Mouse (Mus musculus) activated CD4-positive, CD25-positive, alpha-beta regulatory T cell, adult 4 months (primary cell): ENCODE results near the gene Ugt1a6b. TPM values are rescaled to one million over a fixed set of nuclear protein-coding genes. Genes with fewer than 3 reads are reported as not detected.

Experiments
- ATAC-seq: one replicate; pipeline ENCODE4 v1.8.0; 2017
- polyA plus RNA-seq, 2 experiments: library from polyadenylated mRNA; unstranded; fragments of 100-300 nt; shearing (Covaris generic); gene quantifications; one replicate each; pipeline ENCODE4 v1.2.1; 2017

Gene Ugt1a6b
- polyA plus RNA-seq, 2 experiments from 2014 or later: not detected

DNA sequence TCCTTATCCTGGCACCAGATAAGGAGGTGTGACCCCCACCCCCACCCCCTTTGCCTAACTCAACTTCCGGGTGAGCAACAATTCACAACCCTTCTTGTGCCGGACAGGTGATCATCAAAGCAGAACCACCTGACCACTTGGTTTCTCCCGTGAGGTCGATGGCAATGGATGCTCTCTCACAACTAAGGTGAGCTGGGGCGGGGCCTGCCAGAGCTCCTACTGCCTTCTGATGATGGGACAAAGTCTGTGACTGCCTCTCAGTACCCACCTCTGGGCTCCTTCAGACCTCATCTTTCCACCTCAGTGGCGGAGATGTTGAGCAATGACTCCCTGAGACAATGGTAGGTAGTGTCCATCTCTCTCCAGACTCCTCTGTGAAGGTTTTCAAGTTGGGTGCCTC lies 142.8 kb downstream of the Ugt1a6b start:
- ATAC-seq: no peak

DNA sequence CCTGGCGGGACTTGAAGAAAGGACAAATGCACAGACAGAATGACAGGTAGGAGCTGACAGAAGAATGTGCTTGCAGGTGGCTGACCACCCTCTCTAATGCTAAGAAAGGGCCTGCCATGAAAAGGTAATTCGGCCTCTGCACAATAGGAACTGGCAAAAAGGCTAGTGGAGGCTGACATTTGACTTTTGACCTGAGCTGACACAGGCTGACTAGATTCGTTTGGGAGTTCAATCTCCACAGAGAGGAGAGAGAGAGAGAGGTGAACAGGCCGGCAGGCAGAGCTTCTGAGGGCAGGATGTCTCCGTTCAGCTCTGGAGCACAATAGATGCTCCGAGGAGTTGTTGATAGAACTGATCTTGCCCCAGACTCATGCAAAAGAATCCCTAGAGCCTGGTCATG lies 143.3 kb downstream of the Ugt1a6b start:
- no peak for ATAC-seq

DNA sequence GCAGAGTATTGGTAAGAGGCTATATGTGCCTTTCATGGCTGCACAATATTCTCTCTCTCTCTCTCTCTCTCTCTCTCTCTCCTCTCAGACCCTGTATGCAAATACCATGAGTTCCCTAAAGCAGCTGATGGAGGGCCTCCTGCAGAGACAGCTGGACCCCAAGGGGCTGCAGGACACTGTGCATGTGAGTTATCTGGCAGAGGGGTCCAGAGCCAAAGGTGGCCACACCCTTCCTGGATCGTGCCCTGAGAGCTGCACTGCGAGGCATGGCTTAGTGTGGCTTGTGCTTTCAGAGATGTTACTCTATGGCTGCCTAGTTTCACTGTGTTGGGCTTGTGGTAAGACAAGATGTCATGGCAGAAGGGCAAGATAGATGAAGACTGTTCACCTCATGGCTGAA lies 144.6 kb downstream of the Ugt1a6b start:
- ATAC-seq: no peak

DNA sequence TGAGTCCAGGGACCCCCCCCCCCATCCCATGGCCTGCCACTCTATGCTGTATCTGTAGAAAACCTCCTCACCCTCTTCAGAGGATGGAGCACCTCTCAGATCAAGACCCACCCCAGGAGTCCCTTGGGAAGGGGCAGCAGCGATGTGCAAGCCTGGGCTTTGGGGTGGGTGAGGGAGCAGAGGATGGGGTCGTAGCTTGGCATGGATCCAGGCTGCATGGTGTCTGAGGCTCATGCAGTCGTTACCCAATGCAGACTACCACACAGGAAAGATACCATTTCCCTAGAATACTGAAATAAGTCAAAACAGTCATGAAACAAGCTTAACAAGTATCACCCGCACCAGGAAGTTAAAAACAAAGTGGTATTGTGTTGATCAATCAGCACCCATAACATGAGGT lies 145.6 kb downstream of the Ugt1a6b start:
- no peak for ATAC-seq

DNA sequence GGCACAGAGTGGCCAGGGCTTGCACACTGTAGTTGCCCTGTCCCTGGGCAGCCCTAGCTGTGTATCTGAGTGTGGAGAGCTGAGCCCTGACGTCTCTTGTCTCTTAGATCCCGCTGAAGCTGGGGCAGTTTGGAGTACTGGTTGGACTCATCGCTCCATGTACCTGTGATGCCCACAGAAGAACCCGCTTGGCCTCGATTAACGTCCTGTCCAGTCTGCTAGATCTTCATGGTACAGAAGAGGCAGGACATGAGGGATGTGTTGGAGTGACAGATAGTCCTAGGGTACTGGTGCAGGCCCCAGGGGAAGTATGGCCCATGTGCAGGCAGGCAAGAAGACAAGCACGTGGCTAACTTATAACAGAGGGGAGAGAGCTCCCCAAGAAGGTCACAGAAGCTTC lies 146.5 kb downstream of the Ugt1a6b start:
- no peak for ATAC-seq

DNA sequence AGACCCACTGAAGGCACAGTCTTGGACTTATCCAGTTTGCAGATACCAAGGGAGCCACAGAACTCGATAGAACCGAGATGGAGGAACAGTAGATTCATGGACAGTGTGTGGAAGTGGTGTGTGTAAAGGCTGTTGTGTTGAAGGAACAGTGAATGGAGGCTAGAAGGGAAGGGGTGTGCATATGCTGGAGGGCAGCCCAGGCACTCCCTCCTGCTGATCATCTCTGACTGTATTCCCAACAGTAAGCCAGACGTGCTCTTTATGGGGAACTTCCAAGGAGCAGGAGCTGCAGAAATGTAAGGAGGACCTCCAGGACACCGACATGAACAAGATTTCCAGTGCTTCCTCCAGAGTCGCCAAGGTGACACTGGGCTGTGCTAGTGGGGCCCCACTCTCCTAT lies 147.0 kb downstream of the Ugt1a6b start:
- ATAC-seq: no peak

DNA sequence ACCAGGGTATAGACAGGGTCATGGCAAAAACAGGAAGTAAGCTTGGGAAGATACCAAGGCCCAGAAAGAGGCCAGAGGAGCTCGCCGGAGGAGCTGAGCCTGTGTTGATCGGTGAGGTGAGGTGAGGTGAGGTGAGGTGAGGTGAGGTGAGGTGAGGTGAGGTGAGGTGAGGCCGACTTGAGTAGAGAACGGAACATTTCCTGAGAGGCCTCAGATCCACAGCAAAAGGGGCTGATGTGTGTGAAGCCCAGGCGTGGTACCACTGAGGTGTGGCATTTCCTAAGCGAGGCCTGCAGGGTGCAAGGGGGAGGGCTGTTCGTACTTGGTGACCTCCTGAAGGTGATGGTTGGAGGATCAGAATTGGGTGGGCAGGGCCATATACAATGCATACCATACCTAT lies 150.1 kb downstream of the Ugt1a6b start:
- peak; percentile 9 for ATAC-seq

DNA sequence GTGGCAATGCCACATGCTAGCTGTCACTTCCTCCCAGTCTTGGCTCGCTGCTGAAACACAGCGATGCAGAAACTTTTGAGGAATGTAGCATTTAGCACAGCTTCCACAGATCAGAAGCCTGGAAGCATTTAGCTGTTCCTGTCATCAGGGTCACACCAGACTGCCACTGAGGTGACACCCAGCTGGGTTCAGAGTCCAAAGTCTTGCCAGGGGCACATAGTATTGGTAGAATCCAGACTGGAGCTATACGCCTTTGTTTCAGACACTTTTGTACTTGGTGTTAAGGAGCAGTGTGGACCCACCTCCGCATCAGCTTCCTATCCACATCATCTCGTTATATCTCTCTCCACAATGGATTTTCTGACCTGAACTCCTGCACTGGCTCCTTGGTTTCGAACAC lies 150.5 kb downstream of the Ugt1a6b start:
- no peak for ATAC-seq

DNA sequence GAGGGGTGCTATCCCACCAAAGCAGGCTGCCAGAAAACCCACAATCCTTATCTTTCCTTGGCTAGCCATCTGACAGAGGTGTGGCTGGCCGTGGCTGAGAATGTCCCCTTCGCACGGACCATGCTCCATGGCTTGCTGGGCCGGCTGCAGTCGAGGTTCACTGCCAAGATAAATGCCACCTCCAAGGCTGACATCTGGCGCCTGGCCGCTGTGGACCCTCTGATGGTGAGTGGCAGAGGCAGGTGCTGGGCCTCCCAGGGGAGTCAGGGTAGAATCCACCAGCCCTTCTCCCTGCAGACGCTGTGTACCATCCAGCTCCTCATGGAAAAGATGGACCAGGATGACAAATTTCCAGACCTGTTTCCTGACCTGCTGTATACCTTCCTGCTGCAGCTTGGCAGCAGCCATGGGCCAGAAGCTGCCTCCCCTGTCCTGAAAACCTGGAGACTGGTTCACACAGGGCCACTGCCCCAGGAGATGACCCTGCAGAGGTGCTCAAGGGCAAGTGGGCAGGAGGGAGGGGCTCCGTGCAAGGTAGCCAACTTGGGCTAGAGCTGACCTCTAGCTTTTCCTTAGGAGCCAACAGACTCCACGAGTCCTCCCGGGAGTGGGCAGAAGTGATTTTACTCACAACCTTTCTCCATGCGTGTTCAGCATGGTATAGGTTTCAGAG lies 151.9 kb downstream of the Ugt1a6b start:
- no peak for ATAC-seq

DNA sequence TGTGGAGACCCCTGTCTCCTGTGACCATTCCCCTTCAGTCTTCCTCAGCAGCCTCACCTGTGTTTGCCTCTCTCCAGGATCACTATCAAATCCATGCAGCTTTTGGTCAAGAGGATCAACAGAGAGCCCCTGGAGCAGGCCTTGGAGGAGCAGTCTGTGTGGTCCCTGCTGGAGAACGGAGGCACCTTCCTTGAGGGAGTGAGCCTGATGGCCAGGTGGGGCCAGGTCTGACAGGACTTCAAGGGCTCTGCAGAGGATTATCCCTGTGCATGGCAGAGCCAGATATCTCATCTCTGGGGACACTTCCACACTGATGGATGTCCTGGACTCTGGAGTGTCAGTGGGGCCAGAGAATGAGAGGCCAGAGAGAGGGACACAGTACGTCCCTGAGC lies 152.4 kb downstream of the Ugt1a6b start:
- ATAC-seq: no peak

DNA sequence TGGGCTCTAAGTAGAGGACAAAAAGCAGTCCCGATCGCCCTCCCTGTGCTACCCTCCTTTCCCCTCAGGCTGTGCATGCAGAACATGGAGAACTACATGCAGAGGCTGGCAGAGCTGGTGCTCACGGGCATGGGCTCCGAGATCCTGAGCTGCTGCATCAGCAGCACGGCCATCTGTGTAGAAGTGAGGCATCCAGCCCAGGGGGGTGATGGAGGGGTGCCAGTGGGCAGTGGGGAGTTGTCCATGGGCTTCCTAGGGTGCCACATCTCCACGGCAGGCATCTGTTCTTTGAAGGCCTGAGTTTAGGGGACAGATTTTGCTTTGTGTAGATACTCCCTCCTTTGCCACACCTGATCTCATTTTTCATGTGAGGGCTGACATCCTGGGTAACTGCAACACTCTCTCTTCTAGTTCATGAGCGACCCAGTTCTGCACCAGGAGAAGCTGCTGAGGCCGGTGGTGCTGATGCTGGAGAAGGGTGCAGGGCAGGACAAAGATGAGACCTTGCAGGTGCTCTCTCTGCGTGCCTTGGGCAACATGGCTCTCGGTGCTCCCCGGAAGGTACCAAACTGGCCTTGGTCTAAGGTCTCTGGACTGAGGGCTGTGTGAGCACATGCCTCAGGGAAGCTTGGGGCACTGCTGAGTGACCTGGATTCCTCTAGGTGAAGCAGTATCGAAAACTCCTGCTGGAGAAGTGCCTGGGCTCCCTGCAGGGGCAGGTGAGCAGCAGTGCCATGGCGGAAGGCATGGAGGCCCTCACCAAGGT lies 153.1 kb downstream of the Ugt1a6b start:
- ATAC-seq: no peak

DNA sequence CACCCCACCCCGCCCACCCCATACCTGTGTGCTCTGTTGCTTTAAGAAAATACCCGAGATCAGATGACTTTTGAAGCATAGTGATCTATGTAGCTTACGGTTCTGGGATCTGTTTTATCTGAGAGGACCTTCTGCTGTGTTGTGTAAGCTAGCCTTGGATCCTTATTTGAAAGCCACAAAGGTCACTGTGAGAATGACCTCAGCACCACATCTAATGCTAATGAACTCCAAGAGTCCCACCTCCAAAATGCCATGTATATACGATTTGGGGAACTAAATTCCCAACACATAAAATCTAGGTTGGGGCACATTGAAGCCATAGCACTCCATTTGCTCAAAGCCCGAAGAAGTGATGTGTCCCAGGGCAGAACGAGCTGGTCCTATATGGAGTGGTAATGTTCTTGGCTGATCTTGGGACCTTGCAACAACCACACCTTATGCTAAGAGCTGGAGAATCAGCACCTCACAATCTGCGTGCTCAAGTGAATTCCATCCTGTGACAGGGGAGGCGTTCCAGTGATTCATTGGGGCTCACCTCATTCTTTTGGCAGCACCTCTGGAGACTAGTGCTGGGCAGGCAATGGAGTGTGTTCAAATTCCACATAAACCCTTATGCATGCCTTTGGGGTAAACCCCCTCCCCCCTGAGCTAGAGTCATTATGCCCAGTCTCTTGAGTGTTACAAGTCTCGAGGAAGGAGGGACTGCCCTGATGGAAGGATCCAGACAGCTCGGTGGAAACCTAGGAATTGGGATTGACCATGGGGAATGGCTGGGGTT lies 154.0 kb downstream of the Ugt1a6b start:
- no peak for ATAC-seq

DNA sequence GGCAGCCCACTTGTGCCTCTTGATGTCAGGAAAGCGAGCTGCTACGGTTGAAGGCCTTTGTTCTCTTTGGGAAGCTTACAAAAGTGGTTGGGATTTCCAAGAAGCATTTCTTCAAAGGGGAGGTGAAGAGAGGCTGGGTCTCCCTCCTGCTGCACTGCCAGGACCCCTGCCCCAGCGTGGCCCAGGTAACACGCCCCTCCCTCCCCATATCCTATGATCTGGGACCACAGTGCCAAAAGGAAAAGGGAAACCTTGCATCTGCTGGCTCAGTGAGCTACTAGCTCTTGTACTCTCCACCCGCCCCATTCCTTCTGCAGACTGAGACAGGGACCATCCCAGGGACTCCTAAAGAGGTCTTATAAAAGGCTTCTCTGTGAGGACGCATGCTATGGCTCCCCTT lies 154.6 kb downstream of the Ugt1a6b start:
- ATAC-seq: no peak

DNA sequence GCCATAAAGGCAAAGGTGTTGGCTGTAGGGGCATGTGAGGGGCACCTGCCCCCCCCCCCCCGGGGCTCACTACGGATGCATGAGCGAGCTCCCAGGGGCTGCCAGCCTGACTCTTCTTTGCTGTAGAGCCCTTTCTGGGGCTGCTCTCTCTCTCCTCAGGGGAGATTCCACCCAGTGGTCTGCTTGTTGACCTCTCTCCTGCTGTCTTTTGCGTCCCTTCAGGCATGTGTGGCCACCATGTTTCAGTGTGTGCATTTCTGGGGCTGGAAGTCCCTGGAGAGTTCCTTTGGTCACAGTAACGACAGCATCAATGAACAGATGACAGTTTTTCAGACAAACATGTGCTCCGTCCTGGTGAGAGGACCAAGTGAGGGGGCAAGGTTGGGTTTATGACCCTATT lies 155.3 kb downstream of the Ugt1a6b start:
- no peak for ATAC-seq

DNA sequence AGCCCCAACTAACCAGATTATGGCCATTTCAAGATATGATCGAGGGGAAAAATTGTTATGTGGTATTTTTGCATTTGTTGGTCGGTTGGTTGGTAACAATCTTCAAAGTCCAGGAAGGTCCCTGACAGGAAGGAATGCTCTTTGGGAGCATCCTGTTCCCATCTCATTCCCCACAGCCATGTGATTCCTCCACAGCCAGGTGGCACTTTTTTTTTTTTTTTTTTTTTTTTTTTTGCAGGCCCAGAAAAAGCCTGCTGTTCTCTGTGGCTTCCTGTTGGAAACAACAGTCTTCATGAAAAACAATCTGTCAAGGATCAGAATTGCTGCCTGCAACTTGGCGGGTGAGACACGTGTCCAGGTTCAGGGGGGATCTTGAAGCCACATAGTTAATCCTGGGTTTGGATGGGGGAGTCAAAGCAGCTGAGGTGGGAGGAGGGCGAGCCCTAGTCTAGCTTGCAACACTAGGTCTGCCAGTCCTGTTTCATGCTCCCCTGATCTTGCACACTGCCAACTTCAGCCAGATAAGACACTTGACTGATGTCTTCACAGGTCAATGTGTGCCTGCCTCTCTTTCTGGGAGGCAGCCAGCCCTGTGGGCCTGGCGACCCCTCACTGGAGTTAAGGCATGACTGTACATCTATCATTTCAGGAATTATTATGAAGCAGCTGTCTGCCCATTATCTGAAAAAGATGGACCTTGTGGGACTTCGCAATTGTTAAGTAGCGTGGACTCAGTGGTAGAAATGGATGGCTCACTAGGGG lies 156.0 kb downstream of the Ugt1a6b start:
- peak; percentile 14 for ATAC-seq

DNA sequence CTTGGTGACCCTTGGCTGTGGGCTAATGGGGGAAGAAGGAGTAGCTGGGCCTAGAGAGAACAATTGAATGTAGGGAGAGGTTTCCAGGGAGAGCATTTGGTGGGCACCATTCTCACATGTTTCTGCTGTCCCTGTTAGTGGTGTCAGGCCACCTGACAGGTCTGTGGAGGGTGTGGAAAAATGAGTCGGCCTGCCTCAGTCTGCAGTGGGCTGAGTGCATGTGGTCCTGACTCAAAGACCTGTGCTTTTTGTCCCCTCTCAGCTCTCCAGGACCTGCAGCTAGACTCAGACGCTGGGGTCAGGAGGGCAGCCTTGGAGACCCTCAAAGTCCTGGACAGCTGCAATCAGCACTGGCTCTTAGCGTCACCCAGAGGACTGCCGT lies 156.6 kb downstream of the Ugt1a6b start:
- no peak for ATAC-seq

DNA sequence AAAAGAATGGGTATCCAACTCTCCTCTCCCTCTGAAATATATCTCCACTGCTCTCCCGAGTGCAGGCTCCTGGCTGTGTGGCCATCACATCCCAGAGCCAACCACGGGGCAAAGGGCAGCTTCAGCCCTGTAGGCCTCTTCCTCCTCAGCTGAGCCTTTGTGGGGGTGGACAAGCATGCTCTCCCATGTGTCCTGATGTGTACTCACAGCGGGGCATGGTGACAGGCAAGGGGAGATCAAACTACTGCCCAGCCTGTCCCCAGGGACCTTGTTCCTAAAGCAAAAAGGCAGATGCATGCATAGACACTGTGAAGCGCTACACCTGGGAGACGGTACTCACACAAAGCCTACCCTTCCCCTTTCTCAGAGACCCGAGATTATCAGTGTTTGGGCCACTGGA lies 157.1 kb downstream of the Ugt1a6b start:
- no peak for ATAC-seq

DNA sequence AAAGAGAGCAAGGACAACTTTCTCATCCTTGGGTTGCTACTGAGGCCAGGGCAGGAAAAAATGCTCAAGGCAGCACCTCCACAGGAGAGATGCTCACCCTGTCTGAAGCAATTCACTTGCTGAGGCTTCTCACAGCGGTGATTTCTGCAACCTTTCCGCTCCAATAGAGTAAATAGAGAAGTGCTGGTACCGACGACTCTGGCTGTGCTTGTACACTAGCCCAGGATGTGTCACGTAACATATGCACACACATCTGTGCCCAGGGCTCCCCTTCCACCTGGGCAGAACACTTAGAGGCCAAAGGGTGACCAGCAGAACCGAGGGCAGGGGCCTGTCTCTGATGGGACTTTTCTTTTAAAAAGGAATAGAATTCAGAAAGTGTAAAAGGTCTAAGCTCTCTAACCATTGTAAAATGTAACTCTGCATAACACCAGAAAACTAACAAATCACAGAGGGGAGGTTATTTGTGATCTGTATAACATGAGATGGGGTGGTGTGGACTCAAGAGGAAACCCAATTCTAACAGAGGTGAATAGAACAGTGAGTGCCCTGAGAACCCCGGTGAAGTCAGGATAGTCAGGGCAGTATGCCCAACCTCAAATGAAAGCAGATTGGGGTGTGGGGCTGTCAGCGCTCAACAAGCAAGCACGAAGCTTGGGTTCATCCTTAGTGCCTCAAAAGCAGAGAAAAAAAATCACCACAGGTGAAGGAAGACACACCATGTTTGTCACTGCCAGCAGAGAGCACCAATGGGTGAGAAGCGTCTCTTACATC lies 157.7 kb downstream of the Ugt1a6b start:
- no peak for ATAC-seq

DNA sequence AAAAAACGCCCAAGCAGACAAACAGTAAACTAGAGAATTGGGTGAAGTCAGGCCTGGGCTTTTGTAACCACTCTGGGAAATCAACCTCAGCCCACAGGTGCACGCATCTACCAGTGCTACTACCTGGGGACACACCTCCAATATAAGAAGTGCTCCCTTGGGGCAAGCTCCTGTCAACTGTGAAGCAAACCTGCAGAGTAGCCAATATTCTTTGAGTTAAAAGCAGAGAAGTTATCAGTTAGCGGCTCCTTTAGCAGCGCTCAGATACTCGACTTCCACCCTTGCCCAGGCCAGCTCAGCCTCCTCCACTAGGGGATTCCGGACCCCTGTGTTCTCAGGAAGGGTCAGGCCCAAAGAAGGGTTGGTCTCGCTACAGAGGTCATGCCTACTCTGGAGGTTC lies 158.7 kb downstream of the Ugt1a6b start:
- no peak for ATAC-seq

DNA sequence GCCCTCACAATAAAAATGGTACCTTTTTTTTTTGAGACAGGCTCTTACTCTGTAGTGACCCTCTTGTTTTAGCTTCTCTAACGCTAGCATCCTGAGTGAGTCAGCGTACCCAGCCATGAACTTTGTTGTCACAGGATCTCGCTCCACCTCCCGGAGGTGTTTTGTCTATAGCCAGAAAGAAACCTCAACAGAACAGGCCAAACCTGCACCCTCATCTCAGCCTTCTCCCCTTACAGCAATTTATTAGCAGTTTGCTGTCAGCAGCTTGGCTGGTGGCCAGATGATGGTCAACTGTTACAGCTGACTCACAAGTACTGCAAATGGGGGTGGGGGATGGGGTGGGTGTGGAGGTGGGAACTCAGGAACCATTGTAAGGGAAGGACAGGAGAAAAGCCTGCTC lies 159.2 kb downstream of the Ugt1a6b start:
- peak; percentile 4 for ATAC-seq

DNA sequence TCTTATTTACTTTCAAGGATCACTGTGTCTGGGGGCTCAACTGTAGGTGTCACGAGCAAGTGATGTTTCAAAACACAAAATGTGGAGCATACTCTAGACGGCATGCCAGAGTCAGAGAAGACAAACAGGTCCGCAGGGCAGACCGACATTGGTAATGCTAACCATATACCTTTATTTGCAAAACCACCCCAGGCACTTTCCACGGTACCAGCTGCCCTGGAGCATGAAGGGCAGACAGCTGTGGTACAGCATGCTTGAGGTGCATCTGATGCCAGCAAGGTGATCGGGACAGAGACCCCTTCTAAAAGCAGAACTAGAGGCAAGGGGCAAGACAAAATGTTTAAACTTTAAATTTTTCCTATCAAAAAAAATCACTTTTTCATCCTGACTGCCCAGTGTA lies 159.9 kb downstream of the Ugt1a6b start:
- ATAC-seq: no peak

DNA sequence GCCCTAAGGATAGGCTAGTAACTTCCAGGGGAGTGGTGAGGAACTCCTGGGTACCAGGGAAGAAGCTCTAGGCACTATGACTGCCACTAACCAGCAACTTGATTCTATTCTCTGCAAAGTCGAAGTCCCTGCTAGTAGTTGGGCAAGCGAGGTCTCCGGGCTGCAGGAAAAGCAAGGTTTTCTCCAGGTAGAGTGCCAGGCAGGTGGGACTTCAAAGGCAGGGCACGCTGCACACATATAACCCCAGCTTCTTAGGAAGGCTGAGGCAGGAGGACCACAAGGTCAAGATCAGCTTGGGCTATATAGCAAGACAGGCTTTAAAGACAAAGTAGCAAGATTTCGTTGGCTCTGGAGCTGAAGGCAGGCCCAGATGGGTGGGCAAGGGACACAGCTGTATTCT lies 160.7 kb downstream of the Ugt1a6b start:
- no peak for ATAC-seq
